Mouse (Mus musculus): ENCODE results near the gene Foxf2.

Foxf2 gene

DNA sequence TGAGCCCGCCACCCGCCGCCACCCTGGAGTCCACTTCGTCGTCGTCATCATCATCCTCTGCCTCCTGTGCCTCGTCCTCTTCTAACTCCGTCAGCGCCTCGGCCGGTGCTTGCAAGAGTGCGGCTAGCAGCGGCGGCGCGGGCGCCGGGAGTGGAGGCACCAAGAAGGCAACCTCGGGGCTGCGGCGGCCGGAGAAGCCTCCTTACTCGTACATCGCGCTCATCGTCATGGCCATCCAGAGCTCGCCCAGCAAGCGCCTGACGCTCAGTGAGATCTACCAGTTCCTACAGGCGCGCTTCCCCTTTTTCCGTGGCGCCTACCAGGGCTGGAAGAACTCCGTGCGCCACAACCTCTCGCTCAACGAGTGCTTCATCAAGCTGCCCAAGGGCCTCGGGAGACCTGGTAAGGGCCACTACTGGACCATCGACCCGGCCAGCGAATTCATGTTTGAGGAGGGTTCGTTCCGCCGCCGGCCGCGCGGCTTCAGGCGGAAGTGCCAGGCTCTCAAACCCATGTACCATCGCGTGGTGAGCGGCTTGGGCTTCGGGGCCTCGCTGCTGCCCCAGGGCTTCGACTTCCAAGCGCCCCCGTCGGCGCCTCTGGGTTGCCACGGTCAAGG, 676 bp downstream of the Foxf2 start:
- no peak for DNase-seq (ENCODE audit: low read depth, low spot score)

- no peak for DNase-seq (ENCODE audit: low read depth, low spot score)
These were observed 1.5 kb downstream of the Foxf2 start for GRCm38 (mm10) chr13:31626991-31627625.

- no peak for DNase-seq (ENCODE audit: low read depth, low spot score)
These were observed 2.5 kb downstream of the Foxf2 start for GRCm38 (mm10) chr13:31627864-31628690.

DNA sequence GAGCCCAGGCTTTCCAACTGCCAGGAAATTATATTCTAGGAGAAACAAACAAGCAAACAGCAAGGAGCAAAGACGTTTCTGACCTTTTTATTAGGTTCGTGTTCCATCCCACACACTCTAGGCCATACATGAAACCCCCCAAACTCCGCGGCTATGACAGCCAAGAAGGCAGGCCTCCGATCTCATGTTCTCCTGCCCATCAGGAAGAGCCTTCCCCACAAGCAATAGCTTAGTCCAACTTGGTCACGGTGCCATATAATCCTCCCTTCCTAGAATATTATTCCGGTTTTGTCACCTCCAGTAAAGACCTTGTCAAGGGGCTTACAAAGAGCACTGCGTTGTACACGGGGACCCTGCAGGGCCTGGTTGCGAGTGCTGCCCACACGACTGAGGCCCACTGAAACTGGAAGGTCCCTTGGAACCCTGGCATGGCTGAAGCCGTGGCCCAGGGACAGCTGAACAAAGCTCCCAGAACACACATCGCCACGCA, 3.1 kb downstream of the Foxf2 start:
- no peak for DNase-seq (ENCODE audit: low read depth, low spot score)

- peak; percentile 26 for DNase-seq (ENCODE audit: low read depth, low spot score)
These were observed 3.8 kb downstream of the Foxf2 start for GRCm38 (mm10) chr13:31629321-31629851.

DNA sequence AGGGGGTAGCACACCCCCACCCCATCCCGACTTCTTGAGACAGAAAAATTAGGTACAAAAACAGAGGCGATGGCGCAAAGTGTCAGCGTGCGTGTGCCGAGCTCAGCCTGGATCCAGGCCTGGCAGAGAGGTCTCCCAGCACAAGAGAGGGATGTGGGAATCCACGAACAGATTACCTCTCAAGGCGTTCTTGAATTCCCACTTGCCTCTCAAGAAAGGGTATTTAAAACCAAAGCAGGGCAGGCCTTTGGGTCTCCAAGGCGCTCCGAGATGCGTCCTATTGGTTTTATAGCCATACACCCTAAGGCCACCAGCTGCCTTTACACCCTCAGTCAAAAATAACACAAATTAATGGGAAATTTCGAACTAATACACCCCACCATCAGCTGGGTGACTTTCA, 4.4 kb downstream of the Foxf2 start:
- DNase-seq (ENCODE audit: low read depth, low spot score), result no peak

DNA sequence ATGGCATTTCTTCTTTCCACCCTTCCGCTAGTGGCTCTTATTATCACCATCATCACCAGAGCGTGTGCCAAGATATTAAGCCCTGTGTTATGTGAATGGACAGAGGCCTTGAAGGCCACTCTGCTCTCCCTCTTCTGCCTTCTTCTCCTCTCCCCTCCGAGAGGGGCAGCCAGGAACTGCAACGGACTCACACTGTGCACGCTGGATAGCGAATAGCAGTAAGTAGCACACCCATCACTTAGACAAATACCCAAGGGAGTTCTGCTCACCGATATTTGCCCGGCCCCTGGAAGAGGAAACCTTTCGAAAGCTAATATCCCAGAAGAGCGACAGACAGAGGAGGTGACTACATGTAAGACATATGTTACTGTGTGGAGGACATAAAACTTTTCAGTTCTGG, 4.9 kb downstream of the Foxf2 start:
- DNase-seq (ENCODE audit: low read depth, low spot score), result no peak

GRCm38 (mm10) chr13:31631291-31631690, 5.7 kb downstream of the Foxf2 start:
- no peak for DNase-seq (ENCODE audit: low read depth, low spot score)

DNA sequence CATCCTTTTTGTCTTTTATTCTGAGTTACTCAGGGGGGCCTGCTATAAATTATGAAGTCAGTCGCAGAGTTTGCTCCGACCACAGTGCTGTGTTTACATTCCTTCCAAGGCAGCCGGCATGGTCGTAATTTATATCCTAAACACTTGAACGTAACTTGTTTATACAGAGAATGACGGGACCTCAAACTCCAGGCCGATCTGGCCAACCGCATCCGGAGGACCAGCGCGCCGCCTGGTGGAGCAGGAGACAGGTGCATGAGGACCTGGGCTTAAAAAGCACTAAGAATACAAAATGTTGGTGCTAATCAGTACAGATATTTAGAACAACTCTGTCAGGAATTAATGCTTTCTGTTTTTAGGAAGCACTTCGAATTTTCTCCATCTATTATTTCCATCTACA, 6.8 kb downstream of the Foxf2 start:
- DNase-seq (ENCODE audit: low read depth, low spot score), result peak; percentile 66

DNA sequence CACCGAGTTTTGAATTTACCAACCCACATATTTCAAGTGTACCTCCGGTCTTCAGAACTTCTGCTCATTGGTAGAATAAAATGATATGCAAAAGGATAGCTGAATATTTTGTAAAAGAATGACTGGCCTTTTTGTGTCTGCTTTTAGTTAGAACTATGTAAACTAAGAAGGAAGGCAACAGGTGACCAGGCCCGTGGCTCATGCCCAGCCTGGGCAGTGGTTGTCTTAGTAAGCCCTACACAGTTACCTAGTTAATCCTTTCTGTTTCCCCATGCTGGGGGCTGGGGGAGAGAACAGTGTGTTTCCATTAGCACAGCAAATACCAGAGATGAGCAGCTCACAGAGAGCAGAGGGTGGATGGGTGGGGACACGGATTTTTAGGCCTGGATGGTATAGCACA, 7.6 kb downstream of the Foxf2 start:
- DNase-seq (ENCODE audit: low read depth, low spot score), result no peak

GRCm38 (mm10) chr13:31635546-31635945, 9.9 kb downstream of the Foxf2 start:
- no peak for DNase-seq (ENCODE audit: low read depth, low spot score)

DNA sequence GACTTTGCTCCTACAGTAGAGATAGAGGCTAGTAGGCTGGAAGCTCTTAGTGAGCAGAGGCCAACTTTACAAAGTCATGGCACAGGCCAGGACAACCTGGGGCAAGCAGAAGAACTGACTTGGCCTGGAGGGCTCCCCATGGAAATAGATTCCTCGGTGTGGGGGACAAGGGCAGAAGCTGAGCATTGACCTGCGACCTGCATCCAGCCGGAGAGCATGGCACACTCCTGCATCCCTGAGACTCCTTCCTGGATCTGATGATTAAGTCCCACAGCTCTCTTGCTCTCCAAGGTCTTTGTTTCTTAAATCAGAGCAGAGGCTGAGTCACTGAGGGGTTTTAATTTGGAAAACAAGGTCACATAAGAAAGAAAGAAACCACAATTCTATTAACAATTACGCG, 15.9 kb downstream of the Foxf2 start:
- DNase-seq (ENCODE audit: low read depth, low spot score), result no peak

DNA sequence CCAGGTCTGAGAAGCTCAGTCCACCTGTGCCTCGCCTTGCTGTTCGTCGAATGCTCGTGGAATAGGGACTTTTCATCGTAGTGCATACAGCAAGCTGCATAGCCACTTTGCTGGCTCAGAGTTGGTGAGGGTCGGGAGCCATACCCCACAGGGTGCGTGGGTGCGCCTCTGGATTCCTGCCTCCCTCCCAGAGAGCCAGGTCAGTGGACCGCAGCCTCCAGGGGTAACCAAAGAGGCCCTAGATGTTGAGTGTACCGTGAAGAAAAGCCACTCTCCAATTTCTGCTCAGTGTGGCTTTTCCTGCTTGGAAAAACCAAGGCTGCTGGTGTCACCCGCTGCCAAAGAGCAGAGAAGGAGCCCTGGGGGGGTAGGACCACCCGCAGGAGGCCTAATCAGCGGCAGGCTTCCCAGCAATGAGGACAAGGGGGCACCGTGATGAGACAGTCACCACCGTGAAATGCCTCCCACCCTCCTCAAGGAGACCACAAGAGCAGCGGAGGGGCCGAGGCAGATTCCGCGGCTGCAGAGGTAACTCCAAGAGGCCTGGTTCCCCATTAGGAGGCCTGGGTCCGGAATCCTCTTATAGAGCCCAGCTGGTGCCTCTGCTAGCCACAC, 26.6 kb downstream of the Foxf2 start:
- no peak for DNase-seq (ENCODE audit: low read depth, low spot score)

DNA sequence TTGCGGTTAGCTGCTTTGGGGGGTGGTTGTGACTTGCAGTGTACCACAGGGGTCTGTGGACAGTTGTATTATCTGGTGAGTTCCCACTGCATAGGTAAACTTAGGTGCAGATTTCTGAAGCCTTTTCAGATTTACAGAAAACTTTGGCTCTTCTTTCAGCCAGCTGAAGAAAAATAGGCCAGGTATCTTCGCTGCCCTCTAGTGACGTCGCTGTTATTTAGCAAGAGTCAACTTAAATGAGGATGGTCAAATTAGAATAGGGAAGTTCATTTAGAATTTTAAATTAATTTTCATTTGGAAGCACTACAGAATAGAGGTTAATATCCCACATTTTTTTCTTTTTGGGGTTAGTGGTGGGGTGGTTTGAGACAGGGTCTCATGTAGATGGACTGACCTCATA, 30.6 kb downstream of the Foxf2 start:
- no peak for DNase-seq (ENCODE audit: low read depth, low spot score)

DNA sequence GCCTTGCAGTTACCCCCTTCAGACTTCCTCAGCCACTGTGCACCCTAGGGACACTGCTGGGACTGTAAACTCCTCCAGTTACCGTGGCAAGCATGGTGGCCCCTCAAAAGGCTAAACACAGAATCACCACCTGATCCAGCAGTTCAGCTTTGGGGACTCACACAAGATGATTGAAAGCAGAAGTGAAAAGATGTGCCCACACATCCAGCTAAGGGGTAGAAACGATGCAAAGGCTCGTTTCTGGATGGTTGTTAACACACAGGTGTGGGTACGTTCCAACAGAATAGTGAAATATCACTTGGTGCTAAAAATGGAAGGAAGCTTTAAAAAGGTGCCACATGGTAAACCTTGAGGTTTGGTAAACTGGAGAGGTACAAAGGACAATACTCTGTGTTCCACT, 32.6 kb downstream of the Foxf2 start:
- no peak for DNase-seq (ENCODE audit: low read depth, low spot score)

DNA sequence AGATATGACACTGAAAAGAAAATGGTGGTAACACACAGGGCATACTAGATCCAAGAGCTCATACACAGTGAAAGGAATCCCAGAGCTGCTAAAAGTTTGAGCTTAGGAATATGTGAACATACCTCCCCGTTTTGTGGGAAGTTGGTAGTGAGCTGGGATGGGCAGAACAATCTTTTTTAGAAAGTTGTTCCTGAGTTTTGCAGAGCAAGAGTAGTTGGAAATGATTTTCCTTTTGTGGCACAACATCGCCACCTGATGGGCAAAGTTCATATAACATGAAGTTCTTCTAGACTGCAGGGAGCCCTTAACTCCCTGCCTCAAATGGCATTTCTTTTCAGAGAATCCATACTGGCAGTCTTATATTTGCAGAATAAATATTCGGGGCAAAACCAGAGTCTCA, 33.3 kb downstream of the Foxf2 start:
- peak; percentile 50 for DNase-seq (ENCODE audit: low read depth, low spot score)

- no peak for DNase-seq (ENCODE audit: low read depth, low spot score)
These were observed 35.6 kb downstream of the Foxf2 start for GRCm38 (mm10) chr13:31661211-31661610.

DNA sequence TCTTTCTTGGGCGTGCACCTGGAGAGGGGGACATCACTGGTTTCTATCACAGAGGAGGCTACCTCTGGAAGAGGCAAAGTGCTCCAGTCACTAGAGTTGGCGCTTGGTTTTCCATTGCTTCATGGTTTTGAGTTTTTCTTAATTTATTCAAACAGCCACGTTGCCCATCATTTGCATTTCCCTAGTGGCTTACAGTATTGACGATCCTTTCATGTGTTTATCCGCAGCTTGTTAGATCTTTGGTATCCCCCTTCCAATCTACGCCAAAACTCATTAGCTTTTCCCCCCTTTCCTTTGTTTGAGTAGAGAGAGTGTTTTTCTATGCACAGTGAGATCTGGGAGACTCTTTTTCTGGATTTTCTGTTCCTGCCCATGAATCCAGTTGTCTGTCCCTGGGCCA, 39.8 kb downstream of the Foxf2 start:
- DNase-seq (ENCODE audit: low read depth, low spot score), result no peak

DNA sequence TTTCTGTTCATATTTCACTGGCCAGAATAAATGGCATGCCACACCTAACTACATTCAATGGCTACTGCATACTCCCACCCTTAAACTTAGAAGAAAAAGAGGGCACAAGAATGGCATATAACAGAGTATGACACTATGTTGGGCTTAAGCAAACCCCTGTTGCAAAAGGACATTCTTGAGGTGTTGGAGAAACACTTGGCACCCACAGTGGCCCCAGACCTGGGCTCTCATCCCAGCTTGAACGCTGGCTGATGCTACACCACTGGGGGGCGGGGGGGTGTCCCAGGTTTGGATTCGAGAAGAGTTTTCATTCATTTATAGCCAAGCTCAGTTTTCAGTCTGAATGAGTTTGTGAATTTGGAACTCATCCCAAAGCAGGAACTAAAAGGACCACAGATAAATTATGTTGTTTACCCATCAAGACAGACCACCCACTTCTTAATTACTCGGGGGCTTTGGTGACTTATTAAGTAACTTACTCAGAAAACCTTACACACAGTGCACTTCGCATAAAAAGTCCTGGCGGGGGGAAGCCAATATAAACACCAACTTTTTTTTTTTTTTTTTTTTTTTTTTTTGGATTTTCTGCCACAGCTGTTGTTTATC, 42.4 kb downstream of the Foxf2 start:
- no peak for DNase-seq (ENCODE audit: low read depth, low spot score)

DNA sequence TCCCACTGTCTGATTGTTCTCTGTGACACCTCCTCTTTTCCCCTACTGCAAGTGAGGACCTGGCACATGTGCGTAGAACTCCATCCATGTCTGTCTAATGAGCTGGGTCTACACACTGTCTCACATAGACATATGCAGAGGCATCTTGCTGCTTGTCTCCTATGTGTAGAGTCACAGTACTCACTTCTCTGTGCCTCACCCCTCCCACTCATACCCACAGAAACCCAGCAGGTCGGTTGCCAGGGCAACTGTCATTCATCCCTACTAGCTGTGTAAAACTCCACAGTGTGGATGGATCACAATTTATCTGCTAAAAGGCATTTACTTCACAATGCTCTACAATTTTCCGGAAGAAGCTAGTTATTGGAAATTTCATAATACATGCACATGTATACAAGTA, 46.5 kb downstream of the Foxf2 start:
- DNase-seq (ENCODE audit: low read depth, low spot score), result no peak
